Mouse (Mus musculus) brain, embryonic 14.5 days (tissue): Measurements from ENCODE around the gene Malrd1.

Experiments
- CTCF ChIP-seq: fragments of 200-500 bp; IDR thresholded peaks from 2 replicates; pipeline ENCODE4 v1.5.1; 2012; ENCODE audit warnings: inconsistent platforms, mild to moderate bottlenecking, moderate library complexity, borderline replicate concordance; ENCODE audit not compliant: insufficient read depth, insufficient read length; ENCODE audit errors: extremely low read depth
- POLR2A ChIP-seq: fragments of 200-500 bp; IDR thresholded peaks from 2 replicates; pipeline ENCODE4 v1.6.1; 2012; ENCODE audit warnings: mild to moderate bottlenecking, inconsistent platforms, borderline replicate concordance; ENCODE audit not compliant: poor library complexity, insufficient read depth, insufficient read length, severe bottlenecking; ENCODE audit errors: extremely low read depth

GRCm38 (mm10) chr2:16172086-16172485 is 645.8 kb downstream of the Malrd1 start:
- TF ChIP-seq CTCF (no peak), POLR2A (no peak)
